Mouse (Mus musculus) adrenal gland, adult (tissue): Measurements from ENCODE around the gene Slfn1.
"Not testable (repeated sequence)": the region's sequence is repeated elsewhere in the genome, so short reads cannot be mapped to it uniquely, and the experiment has no call there.

Experiments used
- DNase-seq, 2 experiments: peaks; one replicate each; pipeline ENCODE4 v3.0.0; 2022 to 2023; ENCODE audit warnings: low spot score in 1 of 2; ENCODE audit not compliant: inconsistent age in 2 of 2

Slfn1 gene

DNA sequence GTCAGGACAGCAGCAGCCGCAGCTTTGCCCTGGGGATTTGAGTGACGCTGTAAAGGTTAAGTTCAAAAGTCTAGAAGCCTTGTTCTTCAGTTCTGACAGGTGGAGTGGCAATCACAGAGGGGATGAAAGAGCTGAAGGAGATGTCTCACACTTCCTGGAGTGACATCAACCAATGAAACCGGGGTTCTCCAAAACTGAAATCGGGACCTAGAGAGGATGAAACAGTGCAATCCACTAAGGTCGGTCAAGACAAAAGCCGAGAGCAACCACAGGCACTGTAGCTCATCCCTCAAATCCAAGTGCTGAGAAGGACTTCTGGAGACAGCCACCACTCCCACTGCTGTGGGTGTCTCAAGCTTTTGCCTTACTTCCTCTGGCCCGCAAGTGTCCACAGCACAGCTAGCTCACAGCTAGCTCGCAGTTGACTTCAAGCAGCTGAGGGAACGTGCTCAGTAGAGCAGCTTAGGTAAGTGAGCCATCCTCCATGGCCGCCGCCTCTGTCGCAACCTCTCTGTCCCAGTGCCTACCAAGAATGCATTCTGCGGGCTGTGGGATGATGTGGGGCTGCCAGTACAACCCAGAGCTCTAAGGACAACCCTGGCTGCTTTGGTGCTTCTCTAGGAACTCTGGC is at the start of gene Slfn1:
Slfn1 (plus strand) TSS at position 253 of the 631 bp plus-strand sequence.
- DNase-seq, result peak in 1 of 2 experiments; percentile 25

DNA sequence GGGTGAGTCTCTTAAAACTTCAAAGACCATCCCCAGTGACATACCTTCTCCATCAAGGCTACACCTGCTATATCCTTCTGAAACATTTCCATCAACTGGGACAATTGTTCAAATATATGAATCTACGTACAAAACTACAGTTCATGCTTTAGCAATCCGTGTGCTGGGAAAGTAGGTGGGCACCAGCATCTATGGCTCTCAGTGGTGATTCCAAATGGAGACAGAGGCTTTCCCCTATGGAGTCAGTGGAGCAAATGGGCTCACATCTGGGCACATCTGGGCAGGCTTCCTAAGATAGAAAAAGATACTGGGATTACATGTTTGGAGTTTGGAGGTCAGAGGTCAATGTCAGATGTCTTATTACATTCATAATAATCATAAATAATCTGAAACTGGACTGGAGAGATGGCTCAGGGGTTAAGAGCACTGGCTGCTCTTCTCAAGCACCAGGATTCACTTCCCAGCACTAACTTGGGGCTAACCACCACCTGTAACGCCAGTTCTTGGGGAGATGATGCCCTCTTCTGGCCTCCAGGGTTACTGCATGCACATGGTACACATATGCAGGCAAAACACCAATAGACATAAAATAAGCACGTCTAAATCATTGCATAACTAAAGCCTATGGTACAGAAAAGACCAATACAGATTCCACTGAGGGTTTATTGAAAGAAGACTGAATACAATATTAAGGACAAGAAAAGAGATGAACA is 48.5 kb upstream of the Slfn1 start:
- peak in 1 of 2 experiments; percentile 31 for DNase-seq

DNA sequence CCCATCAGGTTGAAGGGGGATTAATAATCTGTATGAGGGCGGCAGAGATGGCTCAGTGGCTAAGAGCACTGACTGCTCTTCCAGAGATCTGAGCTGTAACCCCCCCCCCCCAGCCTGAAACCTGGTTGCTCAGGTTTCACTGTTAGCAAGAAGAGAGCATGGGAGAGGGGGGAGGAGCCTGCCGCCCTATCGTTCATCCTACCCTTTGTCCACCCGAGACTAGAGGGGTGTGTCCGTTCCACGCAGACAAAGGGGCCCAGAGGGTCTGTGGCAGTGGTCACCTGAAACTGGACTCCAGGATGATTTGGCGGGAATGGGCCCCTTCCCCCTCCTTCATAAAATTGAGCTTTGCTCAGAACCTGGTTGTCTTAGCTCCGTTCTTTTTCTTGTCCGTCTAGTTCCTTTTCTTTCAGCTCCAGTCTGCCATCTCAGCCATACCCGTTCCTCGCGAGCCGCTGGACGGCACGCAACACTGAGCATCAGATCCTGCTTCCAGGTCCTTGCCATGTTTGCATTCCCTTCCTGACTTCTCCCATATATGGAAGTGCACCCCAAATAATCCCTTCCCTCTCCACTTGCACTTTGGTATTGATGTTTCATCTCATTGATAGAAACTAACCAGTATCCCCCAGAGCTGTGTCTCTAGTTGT is 46.2 kb upstream of the Slfn1 start:
- DNase-seq, result peak in 1 of 2 experiments; percentile 15

DNA sequence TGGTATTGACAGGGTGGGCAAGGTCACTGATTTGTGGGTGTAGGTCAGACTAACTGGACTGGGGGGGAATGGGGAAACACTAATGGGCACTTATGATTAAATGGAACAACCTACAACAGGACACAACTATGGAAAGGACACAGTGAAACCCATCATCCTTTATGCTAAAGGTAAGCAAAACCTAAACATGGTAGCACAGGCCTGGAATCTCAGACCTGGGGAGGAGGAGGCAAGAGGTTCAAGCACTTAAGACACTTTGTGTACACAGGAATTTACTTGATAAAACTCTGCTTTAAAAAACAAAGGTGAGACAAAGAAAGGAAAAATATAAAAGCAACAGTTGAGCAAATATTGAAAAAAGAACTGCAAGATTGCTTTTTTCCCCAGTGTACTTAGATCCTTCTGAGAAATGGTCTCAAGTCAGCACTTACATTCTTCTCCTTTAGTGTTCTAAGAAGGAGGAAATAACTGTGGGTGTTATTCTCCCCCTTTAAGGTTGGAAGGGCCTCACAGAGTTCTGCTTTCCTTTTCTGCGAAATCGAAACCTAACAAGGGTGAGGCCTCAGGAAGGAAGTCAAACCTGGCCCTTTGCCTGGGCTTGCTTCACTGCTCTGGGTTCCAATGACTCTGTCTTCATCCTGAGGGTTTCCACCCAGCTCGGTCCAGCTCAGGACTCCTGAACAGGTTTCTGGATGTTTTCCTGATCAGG is 38.8 kb upstream of the Slfn1 start:
- DNase-seq, result peak; percentile 67 to 87

DNA sequence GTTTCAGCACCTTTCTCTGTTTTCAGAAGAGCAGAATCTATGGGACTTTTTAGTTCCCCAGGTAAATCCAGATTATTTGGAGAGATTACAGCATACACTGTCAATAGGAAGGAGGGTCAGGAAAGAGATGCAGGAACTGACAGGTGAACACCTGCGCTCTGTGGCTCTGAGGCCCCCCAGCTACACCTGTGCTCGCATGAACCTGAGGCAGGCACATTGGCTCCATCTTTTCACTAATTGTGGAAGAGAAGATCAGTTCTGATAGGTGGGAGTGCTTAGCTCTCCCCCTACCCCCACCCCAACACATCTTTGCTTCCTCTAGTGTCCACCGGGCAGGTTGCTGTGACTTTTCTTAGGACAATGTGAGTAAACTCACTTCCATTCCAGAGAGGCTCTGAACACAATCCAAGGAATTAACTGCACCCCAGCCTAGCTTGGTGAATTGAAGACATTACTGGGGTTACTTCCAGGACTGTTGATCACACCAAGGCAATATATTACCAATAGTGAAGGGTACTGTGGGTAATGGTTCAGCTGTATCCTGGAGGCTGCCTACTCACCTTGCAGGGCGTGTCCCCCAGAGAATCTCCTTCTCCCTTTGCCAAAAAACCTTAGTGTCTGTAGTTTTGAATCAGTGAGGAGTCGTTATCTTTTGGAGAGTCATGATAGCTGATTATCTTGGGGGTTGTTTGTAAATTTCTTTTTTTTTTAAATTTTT is 38.1 kb upstream of the Slfn1 start:
- no peak for DNase-seq

DNA sequence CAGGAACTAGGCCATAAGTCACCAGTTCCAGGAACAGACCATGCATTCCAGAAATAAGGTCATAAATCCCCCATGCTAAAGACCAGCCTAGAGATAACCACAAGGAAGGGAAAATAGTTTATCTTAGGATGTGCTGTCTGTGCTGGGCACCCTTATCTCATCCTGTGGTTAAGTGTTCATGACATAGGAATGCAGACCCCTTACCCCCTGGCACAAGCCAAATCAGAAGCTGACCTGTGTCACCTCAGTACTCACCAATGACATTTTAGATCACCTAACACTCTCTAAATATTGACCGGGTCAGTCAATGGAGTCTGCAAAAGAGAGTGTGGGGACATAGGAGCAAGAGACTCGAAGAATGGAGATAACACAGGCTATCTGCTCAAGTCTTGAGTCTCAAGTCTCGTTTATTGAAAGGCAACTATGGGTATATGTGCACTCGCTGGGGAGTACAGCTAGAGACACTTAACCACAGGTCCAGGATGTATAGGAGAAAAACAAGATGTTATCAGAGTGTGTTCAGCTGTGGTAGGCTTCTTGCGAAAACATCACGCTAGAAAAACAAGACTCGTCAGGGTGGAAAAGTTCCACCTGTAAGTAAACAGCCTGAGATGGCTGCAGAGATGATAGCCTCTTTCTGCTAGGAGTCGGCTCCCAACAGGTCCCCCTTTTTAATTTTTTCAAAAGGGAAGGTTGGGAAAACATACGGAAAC is 37.0 kb upstream of the Slfn1 start:
- peak in 1 of 2 experiments; percentile 63 for DNase-seq

DNA sequence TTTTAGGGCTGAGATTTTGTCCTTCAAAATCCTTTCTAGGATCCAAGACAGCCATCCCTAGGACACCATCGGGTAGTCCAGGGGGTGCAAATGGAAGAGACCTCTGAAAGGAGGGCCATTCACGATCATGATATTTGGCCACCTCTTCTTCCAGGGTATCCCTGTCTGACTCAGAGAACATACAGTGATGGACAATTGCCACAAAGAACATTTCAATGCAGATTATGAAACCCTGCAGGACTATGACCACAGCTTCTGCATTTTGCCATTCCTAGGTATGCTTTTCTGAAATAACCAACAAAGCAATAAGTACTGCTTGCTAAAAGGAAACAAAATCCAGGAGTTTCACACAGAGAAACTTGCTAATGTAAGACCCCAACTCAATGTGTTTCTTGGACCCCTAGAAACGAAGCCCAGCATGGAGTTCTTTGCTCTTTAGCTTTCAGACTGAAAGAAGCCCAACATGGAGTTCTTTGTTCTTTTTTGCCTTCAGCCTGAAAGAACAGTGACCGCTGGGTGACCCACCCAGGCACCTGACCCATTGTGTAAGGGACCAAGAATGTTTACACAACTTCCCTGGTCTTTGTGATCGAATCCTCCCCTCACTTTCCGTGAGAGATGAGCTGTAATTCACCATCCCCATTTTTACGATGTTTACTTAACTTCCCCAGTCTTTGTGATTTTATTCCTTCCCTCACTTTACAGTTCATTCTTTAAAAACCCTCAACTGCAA is 33.7 kb upstream of the Slfn1 start:
- DNase-seq, result peak in 1 of 2 experiments; percentile 20

DNA sequence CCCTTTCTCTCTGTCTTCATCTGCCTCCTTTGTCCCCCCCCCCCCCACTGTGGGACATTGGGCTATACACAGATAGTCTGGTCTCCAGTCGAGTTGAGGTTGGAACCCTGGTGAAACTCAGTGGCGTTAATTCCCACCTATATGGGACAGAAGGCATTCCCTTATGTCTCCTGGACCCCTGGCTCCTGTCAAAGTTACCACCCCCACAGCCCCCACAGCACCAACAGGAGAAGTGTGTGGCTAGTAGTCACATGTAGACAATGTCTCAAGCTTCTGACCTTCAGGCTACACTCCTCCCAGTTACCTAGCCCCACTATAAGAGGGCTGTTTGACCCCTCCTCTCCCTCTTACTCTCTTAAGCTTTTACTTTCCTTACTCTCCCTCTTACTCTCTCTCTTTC is 32.5 kb upstream of the Slfn1 start:
- no peak for DNase-seq

DNA sequence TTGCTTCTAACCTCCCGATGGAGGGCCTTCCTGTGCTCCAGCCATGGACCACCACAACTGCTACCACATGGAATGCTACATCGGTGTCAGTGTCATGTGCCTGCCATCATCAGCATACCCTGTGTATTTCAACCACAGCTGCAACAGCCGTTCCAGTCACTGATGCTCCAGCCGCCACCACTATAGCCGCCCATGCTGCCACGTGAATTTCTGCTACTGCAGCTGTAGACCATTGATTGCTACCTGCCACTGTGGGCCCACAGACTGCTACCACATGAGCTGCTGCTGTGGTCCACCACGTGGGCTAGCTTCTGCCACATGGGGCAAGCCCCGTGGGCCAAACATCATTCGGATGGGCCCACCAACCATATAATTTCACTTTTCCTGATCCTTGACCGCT is 31.9 kb upstream of the Slfn1 start:
- peak in 1 of 2 experiments; percentile 17 for DNase-seq

DNA sequence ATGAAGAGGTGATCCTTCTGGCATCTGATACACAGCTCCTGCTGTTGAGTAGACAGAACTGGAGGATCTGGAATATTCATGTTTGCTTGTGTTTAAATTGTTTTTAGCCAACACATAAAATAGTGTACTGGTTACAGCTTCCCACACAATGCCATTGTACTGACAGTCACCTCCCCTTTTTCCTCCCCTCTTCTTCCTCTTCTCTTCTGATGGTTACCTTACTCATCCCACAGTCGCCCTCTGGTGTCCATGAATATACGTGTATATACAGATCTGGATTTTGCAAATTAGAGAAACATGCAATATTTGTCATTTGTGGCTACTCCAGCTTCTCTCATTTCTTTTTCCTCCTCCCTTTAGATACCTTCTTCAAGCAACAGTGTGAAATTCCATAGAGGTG is 1.5 kb upstream of the Slfn1 start:
- peak in 1 of 2 experiments; percentile 72 for DNase-seq

DNA sequence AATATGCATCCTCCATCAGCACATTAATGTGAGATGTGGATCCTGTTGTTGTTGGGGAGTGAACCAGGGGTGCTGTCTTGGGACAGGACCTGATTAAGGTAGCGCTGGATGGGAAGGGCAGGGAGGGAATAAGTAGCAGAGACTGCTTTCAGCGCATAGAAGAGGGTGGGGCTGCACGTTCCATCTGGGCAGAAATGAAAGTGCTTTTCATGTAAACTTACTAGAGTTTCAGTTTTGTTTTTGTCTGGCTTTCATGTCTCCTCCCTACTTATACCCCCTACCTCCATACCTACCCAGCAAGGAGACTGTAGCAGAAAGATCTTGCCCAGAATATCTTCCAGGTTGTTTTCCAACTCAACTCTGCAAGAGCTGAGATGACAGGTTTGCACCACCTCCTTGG is 1.4 kb downstream of the Slfn1 start:
- peak in 1 of 2 experiments; percentile 25 for DNase-seq

DNA sequence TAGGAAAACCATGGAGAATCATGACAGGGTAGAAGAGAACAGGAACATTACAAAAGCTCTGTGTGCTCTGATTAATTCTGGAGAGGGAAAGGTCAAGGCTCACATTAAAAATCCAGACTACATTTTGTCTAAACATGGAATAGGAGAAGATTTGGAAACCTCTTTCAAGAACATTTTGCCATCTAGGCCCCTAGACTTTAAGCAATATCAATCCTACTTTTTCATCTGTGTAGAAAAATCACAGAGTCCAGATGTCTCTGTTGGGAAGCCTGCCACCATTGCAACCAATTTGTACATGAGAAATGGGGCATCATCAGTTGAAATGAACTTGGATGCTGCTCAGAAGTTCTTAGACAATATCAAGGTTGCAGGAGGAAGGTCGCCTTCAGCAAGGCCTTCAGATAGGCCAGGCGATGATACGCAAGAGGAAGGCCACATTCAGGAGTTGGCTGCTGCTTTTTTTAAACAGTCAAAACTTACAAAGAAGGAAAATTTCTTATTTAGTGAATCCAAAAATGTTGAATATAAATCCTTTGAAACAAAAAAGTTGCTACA is 4.6 kb downstream of the Slfn1 start:
- DNase-seq, result peak; percentile 60 to 92

DNA sequence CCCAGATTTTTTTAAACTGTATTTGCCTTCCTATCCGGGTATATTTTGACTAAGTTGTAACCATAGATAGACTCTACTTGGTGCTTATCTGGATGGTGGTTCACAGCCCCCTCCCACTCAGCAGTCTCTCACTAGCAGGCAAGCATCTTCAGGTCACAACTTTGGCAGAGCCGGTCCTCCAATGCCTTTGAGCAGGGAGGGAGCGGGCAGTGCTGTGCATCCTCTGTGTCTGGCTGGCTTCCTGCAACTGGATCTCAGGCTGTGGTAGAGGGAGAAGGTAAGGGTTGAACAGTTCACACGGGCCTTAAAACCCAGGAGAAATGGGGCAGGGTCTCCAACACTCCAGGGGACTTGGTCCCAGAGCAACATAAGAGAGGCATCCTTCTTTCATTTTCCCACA is 6.5 kb downstream of the Slfn1 start:
- DNase-seq, result peak in 1 of 2 experiments; percentile 17

DNA sequence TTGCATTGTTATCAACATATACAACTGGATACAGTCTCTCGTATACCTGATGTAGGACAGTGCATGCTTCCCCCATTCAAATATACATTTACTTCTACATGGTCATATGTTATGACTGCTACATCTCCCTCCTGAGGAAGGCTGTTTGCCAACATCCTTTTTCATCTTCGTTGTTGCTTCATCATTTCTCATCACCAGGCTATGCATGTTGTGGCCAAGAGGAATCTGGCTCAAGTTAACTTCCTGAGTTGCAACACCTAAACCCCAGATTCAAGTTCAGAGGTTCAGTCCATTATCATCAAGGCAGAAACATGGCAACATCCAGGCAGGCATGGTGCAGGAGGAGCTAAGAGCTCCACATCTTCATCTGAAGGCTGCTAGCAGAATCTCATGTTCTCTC is 8.3 kb downstream of the Slfn1 start:
- DNase-seq, result peak in 1 of 2 experiments; percentile 36

DNA sequence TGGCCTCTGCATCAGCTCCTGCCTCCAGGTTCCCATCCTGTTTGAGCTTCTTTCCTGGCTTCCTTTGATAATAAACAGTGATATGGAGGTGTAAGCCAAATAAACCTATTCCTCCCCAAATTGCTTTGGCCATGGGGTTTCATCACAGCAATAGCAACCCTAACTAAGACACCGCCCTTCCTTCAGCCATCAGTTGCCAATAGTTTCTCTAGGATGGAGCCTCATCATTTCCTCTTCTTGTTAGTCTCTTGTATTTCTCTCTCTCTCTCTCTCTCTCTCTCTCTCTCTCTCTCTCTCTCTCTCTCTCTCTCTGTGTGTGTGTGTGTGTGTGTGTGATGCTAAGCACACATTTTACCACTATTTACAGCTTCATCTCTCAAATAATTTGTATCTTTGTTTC is 9.0 kb downstream of the Slfn1 start:
- not testable (repeated sequence) for DNase-seq

DNA sequence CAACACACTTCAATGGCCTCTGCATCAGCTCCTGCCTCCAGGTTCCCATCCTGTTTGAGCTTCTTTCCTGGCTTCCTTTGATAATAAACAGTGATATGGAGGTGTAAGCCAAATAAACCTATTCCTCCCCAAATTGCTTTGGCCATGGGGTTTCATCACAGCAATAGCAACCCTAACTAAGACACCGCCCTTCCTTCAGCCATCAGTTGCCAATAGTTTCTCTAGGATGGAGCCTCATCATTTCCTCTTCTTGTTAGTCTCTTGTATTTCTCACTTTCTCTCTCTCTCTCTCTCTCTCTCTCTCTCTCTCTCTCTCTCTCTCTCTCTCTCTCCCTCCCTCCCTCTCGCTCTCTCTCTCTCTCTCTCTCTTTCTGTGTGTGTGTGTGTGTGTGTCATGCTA is 20.6 kb downstream of the Slfn1 start:
- not testable (repeated sequence) for DNase-seq

DNA sequence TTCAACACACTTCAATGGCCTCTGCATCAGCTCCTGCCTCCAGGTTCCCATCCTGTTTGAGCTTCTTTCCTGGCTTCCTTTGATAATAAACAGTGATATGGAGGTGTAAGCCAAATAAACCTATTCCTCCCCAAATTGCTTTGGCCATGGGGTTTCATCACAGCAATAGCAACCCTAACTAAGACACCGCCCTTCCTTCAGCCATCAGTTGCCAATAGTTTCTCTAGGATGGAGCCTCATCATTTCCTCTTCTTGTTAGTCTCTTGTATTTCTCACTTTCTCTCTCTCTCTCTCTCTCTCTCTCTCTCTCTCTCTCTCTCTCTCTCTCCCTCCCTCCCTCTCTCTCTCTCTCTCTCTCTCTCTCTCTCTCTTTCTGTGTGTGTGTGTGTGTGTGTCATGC is 32.3 kb downstream of the Slfn1 start:
- DNase-seq, result not testable (repeated sequence)
